Mouse (Mus musculus) heart, embryonic 14.5 days (tissue): ENCODE measurements around the gene Mpzl1. TPM values are rescaled to one million over a fixed set of nuclear protein-coding genes. Genes with fewer than 3 reads are reported as not detected.
A peak's percentile ranks its signal among the peaks of the same experiment; 100 is the strongest.

Experiments used
- ATAC-seq: fragments of 200-750 bp; cut with Nextera tagmentation; 2 replicates; pipeline ENCODE4 v1.8.0; 2017; ENCODE audit warnings: low read depth, moderate TSS enrichment; ENCODE audit not compliant: insufficient number of reproducible peaks, insufficient read depth, low FRiP score
- H3K27ac ChIP-seq, 2 experiments: fragments of 200-500 bp in 1 of 2; fragments of 300-500 bp in 1 of 2; sonication (generic) in 1 of 2; replicated peaks in 1 of 2; 2 replicates each; pipeline ENCODE4 v1.5.1; 2012 to 2014; ENCODE audit warnings: low read depth in 2 of 2, low read length in 2 of 2, control low read depth in 1 of 2, mild to moderate bottlenecking in 1 of 2, mixed read lengths in 1 of 2; ENCODE audit not compliant: control insufficient read depth in 1 of 2, insufficient read depth in 1 of 2
- H3K27me3 ChIP-seq: fragments of 300-500 bp; sonication (generic); 2 replicates; pipeline ENCODE4 v1.6.1; 2014; ENCODE audit warnings: mild to moderate bottlenecking, low read length, control low read depth; ENCODE audit not compliant: control insufficient read depth, insufficient read depth
- H3K36me3 ChIP-seq: fragments of 300-500 bp; sonication (generic); 2 replicates; pipeline ENCODE4 v1.6.1; 2014; ENCODE audit warnings: mild to moderate bottlenecking, control low read depth, low read length, mixed read lengths; ENCODE audit not compliant: control insufficient read depth, insufficient read depth
- H3K4me1 ChIP-seq, 2 experiments: fragments of 200-500 bp in 1 of 2; fragments of 300-500 bp in 1 of 2; sonication (generic) in 1 of 2; 2 replicates each; pipeline ENCODE4 v1.6.1; 2012 to 2014; ENCODE audit warnings: low read length in 2 of 2, control low read depth in 1 of 2, mixed read lengths in 1 of 2; ENCODE audit not compliant: control insufficient read depth in 2 of 2, insufficient read depth in 2 of 2
- H3K4me2 ChIP-seq: fragments of 300-500 bp; sonication (generic); 2 replicates; pipeline ENCODE4 v1.6.1; 2014; ENCODE audit warnings: mild to moderate bottlenecking, low read length
- H3K4me3 ChIP-seq, 2 experiments: fragments of 200-500 bp in 1 of 2; fragments of 300-500 bp in 1 of 2; sonication (generic) in 1 of 2; 2 replicates each; pipeline ENCODE4 v1.5.1; 2012 to 2014; ENCODE audit warnings: low read length in 2 of 2, mild to moderate bottlenecking in 2 of 2, control low read depth in 1 of 2, low read depth in 1 of 2, moderate library complexity in 1 of 2; ENCODE audit not compliant: control insufficient read depth in 1 of 2, insufficient read depth in 1 of 2
- H3K9ac ChIP-seq: fragments of 300-500 bp; sonication (generic); 2 replicates; pipeline ENCODE4 v1.6.1; 2014; ENCODE audit warnings: mild to moderate bottlenecking, low read length
- H3K9me3 ChIP-seq: fragments of 300-500 bp; sonication (generic); 2 replicates; pipeline ENCODE4 v1.6.1; 2016; ENCODE audit warnings: low read length, control low read depth; ENCODE audit not compliant: control insufficient read depth
- WGBS: fragments of 180-500 bp; shearing (Covaris S2); extraction: QIAGEN DNeasy Blood & Tissue Kit; methylation state at CpG from one replicate; pipeline ENCODE4 v1.1.7; 2014; 5-methylcytosine and 5-hydroxymethylcytosine counted together
- polyA plus RNA-seq: library from polyadenylated mRNA; unstranded; fragments of >200 nt; fragmentation: Nextera tagmentation; extraction: Ambion mirVana; gene quantifications from 2 replicates; pipeline ENCODE4 v1.2.1, GENCODE M21; 2014

Mpzl1 gene
- polyA plus RNA-seq, 1 experiment from 2014 or later = 121 TPM

DNA sequence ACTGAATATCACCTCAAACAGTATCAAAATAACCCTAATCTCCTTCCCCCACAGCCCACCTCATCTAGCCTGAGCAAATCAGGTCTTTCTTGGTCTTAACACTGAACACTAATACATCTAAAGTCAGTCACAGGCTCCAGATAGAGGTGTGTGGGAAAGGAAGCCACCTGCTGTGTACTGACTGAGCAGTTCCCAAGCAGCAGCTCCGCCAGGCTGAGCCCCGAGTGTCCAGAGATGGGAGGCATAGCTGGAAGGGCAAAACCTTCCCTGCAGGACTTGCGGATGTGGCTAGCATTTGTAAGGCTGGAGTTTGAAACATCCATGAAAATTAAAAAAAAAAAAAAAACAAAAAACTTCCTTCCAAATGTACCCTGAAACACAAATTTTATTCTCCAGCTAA is 29.2 kb downstream of the Mpzl1 start:
- Histone ChIP-seq H3K27me3 (no peaks in the 10 kb centered on the region), H3K9ac (no peak overlapping the region), H3K36me3 (peaks cover 68% of the 10 kb centered on the region), H3K4me1 (peaks cover 2 to 22% of the 10 kb centered on the region in 2 experiments; a peak in 2 of 4 replicates), H3K4me3 (no peak overlapping the region), H3K4me2 (no peak overlapping the region), H3K27ac (no peak overlapping the region), H3K9me3 (no peaks in the 10 kb centered on the region)
- WGBS = 84% methylated on average over 3 of the region's 3 CpGs
- ATAC-seq = no peak

DNA sequence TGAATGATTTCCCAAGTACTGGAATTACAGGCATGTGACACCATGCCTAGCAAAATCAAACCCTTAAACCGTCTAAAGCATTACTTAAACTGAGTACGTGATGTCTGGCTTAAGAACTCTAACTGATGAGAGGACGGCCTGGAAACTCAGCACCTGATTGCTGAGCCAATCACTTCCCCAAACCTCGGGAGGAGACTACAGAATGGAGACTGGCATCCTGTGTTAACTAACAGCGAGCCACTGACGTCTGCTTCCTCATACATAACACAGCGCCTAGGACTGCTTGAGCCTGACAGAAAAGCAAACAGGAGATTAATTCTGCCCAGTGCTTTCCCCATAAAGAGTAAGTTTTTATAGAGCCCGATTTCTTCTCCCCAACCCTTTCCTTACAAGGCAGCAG is 30.1 kb downstream of the Mpzl1 start:
- Histone ChIP-seq H3K9me3 (no peaks in the 10 kb centered on the region), H3K27ac (no peak overlapping the region), H3K9ac (no peak overlapping the region), H3K36me3 (peaks cover 72% of the 10 kb centered on the region), H3K4me2 (no peak overlapping the region), H3K4me3 (no peak overlapping the region), H3K4me1 (peaks cover 2 to 19% of the 10 kb centered on the region in 2 experiments; a peak in 2 of 4 replicates), H3K27me3 (no peaks in the 10 kb centered on the region)
- ATAC-seq = no peak
- 45% methylated on average over 8 of the region's 8 CpGs for WGBS

DNA sequence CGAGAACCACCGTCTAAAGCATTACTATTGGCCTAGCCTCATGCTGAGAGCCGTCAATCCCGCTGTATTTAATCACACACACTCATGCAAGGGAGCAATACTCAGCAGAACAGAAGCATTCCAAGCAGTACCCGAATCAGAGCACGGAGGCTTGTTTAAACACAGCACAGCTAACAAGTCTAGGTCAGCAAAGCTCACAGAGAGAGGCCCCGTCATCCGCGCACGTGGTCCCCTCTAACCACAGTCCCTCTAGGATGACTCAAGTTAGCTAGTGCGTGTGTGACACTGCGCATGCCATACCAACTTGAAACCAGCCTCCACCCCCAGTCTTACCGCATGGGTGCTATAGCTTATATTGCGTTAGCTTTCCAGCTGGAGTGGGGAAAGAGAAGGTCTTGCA is 31.1 kb downstream of the Mpzl1 start:
- Histone ChIP-seq H3K27me3 (no peaks in the 10 kb centered on the region), H3K27ac (no peak overlapping the region), H3K9me3 (no peaks in the 10 kb centered on the region), H3K4me1 (peaks cover 2 to 19% of the 10 kb centered on the region in 2 experiments; a peak in 2 of 4 replicates), H3K9ac (no peak overlapping the region), H3K4me2 (no peak overlapping the region), H3K4me3 (no peak overlapping the region), H3K36me3 (peaks cover 79% of the 10 kb centered on the region)
- 92% methylated on average over 14 of the region's 14 CpGs for WGBS
- no peak for ATAC-seq

DNA sequence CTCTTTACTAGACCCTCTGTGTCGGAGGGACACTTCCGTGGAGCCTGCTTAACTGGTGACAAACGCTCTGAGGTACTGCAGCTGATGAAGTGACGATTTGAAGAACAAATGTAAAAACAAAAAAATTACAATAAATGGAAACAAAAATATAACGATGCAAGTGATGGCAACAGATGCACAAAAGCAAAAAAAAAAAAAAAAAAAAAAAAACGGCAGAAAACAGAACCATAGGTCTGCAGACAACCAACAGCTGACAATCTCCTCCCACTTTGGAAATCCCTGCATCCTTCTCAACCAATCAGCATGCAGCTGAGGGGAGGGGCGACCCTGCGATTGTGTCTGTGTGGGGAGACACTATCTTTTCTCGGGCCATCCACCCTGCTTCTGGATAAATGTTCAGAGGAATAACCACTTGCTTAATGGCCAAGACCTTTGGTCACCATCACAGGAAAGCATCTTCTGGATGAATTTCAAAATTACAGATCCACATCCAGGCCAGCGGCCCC is 32.5 kb downstream of the Mpzl1 start:
- WGBS = 80% methylated on average over 9 of the region's 10 CpGs
- H3K9ac ChIP-seq = no peak overlapping the region
- no peak overlapping the region for H3K27ac ChIP-seq
- ATAC-seq = no peak
- H3K4me3 ChIP-seq = no peak overlapping the region
- H3K27me3 ChIP-seq = no peaks in the 10 kb centered on the region
- no peak overlapping the region for H3K4me2 ChIP-seq
- no peaks in the 10 kb centered on the region for H3K9me3 ChIP-seq
- H3K4me1 ChIP-seq = peaks cover 1 to 10% of the 10 kb centered on the region in 2 experiments; a peak in 2 of 4 replicates
- peaks cover 75% of the 10 kb centered on the region for H3K36me3 ChIP-seq

DNA sequence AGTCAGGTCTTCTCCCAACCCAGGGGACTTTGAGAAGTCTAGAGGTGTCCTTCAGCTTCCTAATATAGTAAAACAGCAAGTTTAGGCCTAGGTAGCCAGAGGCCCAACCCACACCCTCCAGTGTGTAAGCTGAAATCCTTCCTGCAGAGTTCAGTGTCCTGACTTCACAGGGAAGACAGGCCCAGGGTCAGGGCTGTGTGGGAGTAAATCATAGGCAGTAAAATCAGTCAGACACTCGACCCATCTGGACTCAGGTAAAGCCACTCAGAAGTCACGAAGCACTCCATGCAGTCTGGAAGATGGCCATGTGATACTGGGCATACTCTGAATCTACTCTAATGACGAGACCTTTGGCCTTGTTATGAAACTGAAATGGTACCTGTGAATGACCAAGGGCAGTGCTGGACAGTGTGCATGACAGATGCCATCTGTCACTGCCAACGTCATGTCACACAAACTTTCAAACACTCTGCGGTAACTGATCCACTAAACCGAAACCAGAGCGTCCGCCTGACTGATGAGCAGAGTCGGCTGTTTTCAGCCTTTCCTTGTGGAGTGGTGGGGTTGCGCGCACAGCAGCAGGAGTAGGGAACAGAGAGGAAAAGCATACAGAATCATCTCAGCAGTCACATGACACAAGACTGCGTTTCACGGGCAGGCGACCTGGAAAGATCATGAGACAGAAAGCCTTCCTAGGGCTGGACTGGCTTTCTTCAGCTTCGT is 39.5 kb downstream of the Mpzl1 start:
- ATAC-seq = no peak
- H3K9me3 ChIP-seq = no peaks in the 10 kb centered on the region
- 78% methylated on average over 15 of the region's 15 CpGs for WGBS
- H3K4me2 ChIP-seq = no peak overlapping the region
- no peak overlapping the region for H3K27ac ChIP-seq
- no peaks in the 10 kb centered on the region for H3K27me3 ChIP-seq
- no peak overlapping the region for H3K4me3 ChIP-seq
- peaks cover 73% of the 10 kb centered on the region for H3K36me3 ChIP-seq
- H3K4me1 ChIP-seq = peaks cover 5 to 20% of the 10 kb centered on the region in 2 experiments; a peak in 3 of 4 replicates
- no peak overlapping the region for H3K9ac ChIP-seq

DNA sequence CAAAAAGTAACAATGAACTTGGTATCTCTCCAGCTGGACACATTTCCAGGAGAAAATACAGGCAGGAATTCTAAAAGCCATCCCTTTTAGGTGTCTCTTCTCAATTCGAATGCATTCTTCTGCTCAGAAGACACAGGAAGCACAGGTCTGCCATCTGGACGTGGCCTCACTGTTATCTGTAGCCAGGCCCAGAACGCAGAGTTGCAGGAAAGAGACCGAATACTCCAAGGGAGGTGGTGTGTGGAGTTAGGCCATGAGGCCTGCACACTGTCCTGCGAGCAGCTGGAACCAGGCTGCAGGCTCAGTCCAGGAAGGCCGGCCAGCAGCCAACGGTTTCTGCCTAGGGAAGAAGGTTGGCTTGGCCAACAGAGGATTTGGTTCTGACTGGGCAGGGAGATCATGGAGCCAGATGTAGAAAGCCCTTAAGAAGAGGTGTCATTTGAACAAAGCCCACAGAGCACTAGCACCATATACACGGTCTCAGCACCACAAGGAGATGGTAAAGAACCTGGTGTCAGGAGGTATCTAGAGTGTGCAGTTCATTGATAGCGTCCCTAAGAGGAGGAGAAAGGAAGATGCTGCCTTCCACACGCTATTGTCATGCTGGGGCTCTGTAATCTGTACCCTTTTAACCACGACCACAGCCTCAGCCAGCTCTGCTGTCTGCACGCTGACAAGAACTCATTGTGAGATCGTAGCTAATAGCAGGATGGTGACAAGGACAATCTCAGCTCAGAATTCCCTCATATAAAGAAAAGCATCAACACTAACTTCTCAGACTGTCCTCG is 41.8 kb downstream of the Mpzl1 start:
- Histone ChIP-seq H3K27ac (peak overlapping the region; percentile 42 to 49; a peak in 3 of 4 replicates), H3K9ac (no peak overlapping the region), H3K4me2 (no peak overlapping the region), H3K9me3 (no peaks in the 10 kb centered on the region), H3K4me3 (no peak overlapping the region), H3K4me1 (peaks cover 22 to 43% of the 10 kb centered on the region in 2 experiments), H3K27me3 (no peaks in the 10 kb centered on the region), H3K36me3 (peaks cover 52% of the 10 kb centered on the region)
- WGBS = 63% methylated on average over 14 of the region's 14 CpGs
- ATAC-seq = no peak

DNA sequence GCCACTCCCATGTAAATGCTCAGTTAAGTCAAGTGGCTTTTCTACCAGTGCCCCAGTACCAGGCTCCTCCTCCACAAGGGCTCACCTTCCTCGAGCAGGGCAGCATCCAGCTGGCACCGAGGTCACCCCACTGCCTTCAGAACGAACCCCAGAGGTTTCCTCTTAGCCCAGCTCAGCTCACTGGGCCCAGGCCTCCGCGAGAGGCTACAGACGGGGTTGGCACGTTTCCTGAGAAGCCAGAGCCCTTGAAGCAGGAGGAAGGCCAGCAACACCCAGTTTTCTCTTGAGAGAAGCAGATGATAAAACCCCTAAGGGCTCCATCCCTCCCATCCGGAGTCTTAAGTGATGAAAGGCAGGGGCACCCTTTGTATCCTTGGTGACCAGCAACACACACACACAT is 43.6 kb downstream of the Mpzl1 start:
- peaks cover 30 to 51% of the 10 kb centered on the region in 2 experiments for H3K4me1 ChIP-seq
- ATAC-seq = no peak

More for the DNA sequence above, 43.6 kb downstream of the Mpzl1 start:
- 35% methylated on average over 8 of the region's 8 CpGs for WGBS
- Histone ChIP-seq H3K9me3 (no peaks in the 10 kb centered on the region), H3K27ac (peak overlapping the region; percentile 4 to 74; a peak in 3 of 4 replicates), H3K4me3 (no peak overlapping the region), H3K4me2 (no peak overlapping the region), H3K9ac (no peak overlapping the region), H3K27me3 (no peaks in the 10 kb centered on the region), H3K36me3 (peaks cover 45% of the 10 kb centered on the region)
